Mouse (Mus musculus): ENCODE measurements around the gene Lin7c.

DNA sequence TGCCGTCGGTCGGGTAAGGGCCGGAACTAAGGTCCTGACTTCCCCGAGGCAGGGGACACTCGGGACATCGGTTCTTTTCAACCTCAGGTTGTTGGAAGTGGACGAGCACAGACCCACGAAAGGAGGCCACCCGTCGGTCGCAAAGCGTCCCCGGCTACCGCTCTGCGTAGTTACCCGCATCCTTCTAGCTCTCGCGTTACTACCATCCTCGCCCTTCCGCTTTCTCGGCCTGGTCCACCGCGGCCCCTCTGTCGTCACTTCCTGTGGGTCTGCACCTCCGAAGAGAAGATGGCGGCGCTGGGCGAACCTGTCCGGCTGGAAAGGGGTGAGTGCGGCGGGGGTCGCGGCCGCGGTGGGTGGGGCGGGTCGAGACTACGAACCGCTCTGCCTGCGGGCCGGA is at the start of gene Lin7c:
- no peak for TF ChIP-seq CTCF (IDR thresholded peaks at IDR 0.05; ENCODE audit: low read depth)
- 0 out of 2 replicates have a peak, but pooled peaks have one; percentile 28 for TF ChIP-seq EP300 (IDR thresholded peaks at IDR 0.05; ENCODE audit: low read depth)
